Mouse (Mus musculus) lung, postnatal 25 days (tissue): ENCODE results near the gene Cdh23.
A peak's percentile ranks its signal among the peaks of the same experiment; 100 is the strongest.
"Not testable (repeated sequence)": the region's sequence is repeated elsewhere in the genome, so short reads cannot be mapped to it uniquely, and the experiment has no call there.

Experiments used
- DNase-seq: peaks from one replicate; pipeline ENCODE4 v3.0.0; 2022; ENCODE audit warnings: low spot score

The Cdh23 gene

DNA sequence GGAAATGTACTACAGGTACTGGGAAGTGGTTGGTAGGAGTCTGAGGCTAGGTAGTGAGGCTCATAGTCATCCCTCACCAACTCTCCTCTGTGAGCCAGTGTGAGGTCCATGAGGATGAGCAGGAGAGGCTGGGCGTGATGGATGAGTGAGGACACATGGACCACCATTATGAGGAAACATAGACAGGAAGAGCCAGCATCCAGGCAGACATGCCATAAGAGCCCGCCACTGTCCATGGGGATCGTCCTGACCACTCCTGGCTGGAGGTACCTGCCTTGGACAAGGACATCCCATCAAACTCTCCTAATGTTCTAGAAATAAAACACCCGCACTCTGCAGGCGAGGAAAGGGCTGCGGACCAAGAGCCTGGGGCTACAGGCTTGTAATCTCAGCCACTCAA lies at the start of gene Cdh23:
TSS of gene Cdh23 (minus strand) at position 101 of the 400 bp plus-strand sequence.
- no peak for DNase-seq

GRCm38 (mm10) chr10:60744543-60745290 lies 48.4 kb upstream of the Cdh23 start:
- DNase-seq, result peak; percentile 26

GRCm38 (mm10) chr10:60743681-60744080 lies 47.4 kb upstream of the Cdh23 start:
- DNase-seq, result no peak

- no peak for DNase-seq
These were observed 46.7 kb upstream of the Cdh23 start for GRCm38 (mm10) chr10:60742942-60743341.

- not testable (repeated sequence) for DNase-seq
These were observed 46.0 kb upstream of the Cdh23 start for GRCm38 (mm10) chr10:60742296-60742695.

GRCm38 (mm10) chr10:60741435-60741834 lies 45.1 kb upstream of the Cdh23 start:
- DNase-seq, result no peak

GRCm38 (mm10) chr10:60739619-60740363 lies 43.5 kb upstream of the Cdh23 start:
- DNase-seq, result no peak

DNA sequence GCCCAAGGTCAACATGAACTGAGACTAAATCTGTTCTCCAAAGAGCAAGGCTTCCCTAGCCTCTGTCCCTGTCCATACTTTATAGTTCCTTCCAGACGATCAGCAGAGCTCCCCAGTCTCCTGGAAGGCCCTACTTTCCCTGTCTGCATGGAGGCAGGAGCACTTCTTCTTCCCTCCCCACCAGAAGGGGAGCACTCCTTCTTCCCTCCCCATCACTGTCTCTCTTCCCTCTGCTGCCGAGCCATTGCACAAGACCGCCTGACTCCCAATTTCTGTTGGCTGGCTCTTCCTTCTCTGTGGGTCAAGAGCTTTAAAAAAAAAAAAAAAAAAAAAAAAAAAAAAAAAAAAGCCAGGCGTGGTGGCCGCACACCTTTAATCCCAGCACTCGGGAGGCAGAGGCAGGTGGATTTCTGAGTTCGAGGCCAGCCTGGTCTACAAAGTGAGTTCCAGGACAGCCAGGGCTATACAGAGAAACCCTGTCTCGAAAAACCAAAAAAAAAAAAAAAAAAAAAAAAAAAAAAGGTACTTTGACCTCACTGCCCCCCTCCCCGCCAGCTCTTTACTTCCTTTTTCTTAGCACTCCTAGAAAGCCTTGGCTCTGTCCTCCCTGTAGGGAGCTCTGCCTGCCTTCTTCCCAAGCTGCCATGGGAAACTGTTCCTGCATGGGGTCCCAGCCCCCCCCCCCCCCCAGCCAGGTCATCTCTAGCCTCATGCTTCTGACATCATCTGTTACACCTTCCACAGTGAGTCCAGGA lies 41.8 kb upstream of the Cdh23 start:
- no peak for DNase-seq

DNA sequence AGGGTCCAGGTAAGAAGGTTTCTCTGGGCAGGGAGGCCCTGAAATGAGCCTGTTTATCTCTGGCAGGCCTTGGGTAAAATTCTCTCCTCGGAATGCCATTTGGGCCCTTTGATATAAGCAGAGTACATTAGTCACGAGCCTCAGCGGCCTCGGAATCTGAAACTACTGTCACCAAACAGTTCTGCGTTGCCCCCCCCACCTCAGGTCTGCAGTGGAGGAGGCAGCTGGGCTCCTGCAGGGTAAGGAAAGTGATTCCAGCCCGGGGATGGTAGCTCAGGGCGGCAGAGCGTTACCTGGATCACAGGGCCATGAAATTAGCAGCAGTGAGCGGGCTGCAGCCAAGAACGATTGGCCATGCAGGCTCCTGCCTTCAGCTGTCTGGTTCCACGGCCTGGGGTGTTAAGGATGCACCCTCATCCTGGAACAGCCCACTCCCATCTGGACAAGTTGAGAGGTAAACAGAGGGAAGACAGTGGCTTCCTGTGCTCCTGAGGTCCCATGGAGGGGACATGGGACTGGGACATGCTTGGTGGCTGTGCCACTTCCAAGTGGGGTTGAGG lies 41.0 kb upstream of the Cdh23 start:
- DNase-seq, result no peak

DNA sequence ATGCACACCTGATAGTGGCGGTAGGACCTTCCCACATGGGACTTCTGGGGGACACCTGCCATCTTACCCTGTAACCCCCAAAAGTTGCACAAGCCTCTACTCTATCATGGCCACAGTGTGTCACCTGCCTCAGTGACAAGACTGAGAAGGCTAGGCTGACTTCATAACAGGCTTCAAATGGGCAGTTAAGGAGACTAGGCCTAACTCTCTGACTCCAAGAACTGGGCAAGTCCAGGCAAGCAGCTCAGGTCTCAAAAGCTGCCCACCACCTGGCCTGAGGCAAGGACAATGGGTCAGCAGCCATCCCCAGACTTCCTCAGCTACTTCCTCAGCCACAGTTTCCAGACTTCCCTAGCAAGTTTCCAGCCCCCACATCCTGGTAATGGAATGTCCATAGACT lies 39.4 kb upstream of the Cdh23 start:
- no peak for DNase-seq

- DNase-seq, result no peak
These were observed 37.2 kb upstream of the Cdh23 start for GRCm38 (mm10) chr10:60733471-60733870.

GRCm38 (mm10) chr10:60732397-60732861 lies 36.1 kb upstream of the Cdh23 start:
- DNase-seq, result no peak

DNA sequence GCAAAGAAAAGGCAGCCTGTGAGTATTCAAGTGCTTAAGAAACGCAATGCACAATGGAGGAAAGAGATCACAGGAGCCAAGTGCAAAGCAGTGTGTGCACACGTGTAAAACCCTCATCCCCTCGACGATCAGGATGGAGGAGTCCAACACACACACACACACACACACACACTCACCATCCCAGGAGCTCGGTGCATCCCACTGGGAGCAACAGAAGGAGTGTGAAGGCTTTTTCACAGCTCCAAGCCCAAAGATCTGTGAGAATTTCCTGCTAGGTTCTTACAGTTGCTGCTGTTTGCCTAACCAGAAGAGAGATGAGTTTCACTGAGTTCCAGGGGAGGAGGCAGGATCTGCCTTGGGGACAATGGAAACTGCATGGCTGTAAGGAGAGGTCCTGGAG lies 35.5 kb upstream of the Cdh23 start:
- no peak for DNase-seq

GRCm38 (mm10) chr10:60727301-60727700 lies 31.0 kb upstream of the Cdh23 start:
- DNase-seq, result no peak

GRCm38 (mm10) chr10:60726896-60727295 lies 30.6 kb upstream of the Cdh23 start:
- DNase-seq, result no peak

DNA sequence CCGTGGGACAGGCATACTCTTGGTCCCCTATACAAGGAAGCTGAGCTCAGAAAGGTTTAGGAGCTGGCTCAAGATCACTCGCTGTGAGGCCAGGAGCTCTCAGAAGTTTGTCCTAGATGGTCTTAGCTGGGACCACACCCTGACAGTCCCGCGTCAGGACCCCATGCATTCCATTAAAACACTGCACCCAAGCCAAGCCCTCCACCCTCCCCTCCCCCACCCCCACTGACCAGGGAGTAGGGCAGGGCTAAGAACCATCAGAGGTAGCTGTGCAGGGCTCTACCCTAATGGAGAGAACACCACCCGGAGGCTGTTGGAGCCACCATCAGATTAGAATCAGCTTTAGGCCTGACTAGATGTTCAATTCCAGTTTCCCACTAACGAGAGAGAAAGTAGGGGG lies 28.2 kb upstream of the Cdh23 start:
- no peak for DNase-seq

- no peak for DNase-seq
These were observed 27.1 kb upstream of the Cdh23 start for GRCm38 (mm10) chr10:60723345-60723744.

- no peak for DNase-seq
These were observed 25.4 kb upstream of the Cdh23 start for GRCm38 (mm10) chr10:60721640-60722039.

DNA sequence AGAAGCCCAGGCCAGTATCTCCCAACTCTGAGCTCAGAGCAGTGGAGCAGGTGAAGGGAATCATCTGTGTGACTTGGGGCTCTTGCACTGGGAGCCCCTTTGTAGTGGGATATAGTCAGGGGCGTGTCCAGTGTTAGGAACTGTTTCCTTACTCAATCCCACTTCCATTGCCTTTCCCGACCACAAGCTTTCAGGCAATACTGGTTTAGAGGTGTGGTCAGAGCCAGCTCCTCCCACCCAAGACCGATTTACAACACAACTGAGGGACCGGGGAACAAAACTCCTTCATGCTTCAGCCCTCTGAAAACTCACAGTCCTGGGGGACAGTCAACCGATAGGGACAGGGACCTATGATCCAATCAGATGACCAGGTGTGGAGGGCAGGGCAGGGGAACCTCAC lies 24.2 kb upstream of the Cdh23 start:
- no peak for DNase-seq

DNA sequence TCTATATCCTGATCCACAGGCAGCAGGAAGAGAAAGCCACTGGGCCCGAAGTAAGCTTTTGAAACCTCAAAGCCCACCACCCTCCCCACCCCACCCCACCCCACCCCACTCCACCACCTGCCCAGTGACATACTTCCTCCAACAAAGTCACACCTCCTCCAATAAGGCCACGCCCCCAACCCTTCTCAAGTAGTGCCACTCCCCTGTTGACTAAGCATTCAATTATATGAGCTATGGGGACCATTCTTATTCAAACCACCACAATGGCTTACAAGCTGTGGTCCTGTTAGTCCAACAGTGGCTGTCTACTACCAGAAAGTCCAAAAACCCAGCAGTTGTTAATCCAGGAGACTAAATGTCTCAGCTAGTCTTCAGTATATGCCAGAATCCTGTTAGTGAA lies 22.2 kb upstream of the Cdh23 start:
- DNase-seq, result no peak

DNA sequence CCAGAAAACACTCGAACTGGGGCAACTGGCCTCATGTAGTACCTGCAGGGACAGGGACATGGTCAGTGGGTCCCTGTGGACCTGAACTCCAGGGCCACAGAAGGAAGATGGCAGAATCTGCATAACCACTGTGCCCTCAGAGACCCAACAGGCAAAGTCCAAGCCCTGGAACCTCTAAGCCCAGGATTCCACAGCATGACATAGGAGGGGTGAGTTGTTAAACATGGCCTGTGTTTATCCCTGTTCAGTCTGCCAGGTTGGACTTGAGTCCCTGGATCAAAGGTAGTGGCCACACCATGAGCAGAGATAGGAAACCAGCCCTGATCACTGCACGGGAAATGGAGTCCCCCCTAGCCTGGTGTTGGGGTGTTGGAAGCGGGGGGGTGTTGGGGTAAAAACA lies 20.2 kb upstream of the Cdh23 start:
- no peak for DNase-seq

GRCm38 (mm10) chr10:60712299-60712698 lies 16.0 kb upstream of the Cdh23 start:
- not testable (repeated sequence) for DNase-seq
